Mouse (Mus musculus): ENCODE results near the gene 2900011O08Rik.

The 2900011O08Rik gene

GRCm38 (mm10) chr16:14147712-14148111 lies 161.3 kb downstream of the 2900011O08Rik start:
- DNase-seq = no peak

All from kidney, postnatal 14 days (tissue).